Mouse (Mus musculus): ENCODE results near the gene Rnf169. TPM values are rescaled to one million over a fixed set of nuclear protein-coding genes. Genes with fewer than 3 reads are reported as not detected.

The Rnf169 gene
- polyA plus RNA-seq, 1 experiment from 2014 or later: 7.2 TPM

DNA sequence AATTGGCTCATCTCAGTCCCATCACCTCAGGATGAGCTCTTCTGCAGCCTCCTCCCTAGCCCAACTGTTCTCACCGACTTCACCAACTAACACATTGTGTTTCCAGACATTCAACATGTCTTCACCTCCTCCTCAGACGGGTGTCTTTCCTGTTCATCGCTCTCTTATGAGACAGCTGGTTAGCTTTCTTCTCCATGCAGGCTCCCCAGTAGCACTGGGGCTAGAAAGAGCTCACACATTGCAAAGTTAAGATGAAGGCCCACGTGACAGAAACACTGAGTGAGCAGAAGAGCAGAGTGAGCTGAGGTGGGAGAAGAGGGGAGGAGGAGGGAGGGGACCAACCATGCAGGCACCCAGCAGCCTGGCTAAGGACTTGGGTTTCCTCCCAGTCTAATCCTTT, 78.0 kb downstream of the Rnf169 start:
- Histone ChIP-seq H3K27ac (no peak overlapping the region), H3K9ac (no peak overlapping the region), H3K36me3 (no peaks in the 10 kb centered on the region), H3K4me2 (replicated peaks) (no peak overlapping the region), H3K4me3 (no peak overlapping the region), H3K4me1 (no peaks in the 10 kb centered on the region), H3K27me3 (replicated peaks) (no peaks in the 10 kb centered on the region), H3K9me3 (no peaks in the 10 kb centered on the region)
- 72% methylated on average over 4 of the region's 4 CpGs for WGBS
- no peak for ATAC-seq (ENCODE audit: low FRiP score, low read depth)

DNA sequence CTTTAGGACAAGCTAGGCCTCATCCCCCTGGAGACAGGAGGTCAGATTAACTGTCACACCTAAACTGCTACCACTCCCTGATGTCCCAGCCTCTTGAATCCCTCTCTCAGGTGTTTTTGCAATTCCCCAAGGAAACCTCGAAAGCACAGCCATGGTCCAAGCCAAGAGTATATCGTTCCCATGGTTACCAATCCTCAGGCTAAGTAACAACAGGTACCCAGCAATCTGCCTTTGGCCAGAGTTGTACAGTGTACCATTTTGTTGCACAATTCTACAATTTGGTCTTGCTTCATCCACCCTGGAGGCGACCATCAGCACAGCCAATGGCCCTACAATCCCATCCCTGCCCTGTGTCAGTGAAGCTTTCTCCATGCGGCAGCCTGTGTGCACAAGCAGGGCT, 83.3 kb downstream of the Rnf169 start:
- Histone ChIP-seq H3K4me3 (no peak overlapping the region), H3K9me3 (no peaks in the 10 kb centered on the region), H3K9ac (no peak overlapping the region), H3K27ac (no peak overlapping the region), H3K4me2 (replicated peaks) (no peak overlapping the region), H3K27me3 (replicated peaks) (no peaks in the 10 kb centered on the region), H3K36me3 (no peaks in the 10 kb centered on the region), H3K4me1 (peaks cover 16% of the 10 kb centered on the region)
- ATAC-seq (ENCODE audit: low FRiP score, low read depth): no peak
- WGBS: 82% methylated on average over 4 of the region's 4 CpGs

DNA sequence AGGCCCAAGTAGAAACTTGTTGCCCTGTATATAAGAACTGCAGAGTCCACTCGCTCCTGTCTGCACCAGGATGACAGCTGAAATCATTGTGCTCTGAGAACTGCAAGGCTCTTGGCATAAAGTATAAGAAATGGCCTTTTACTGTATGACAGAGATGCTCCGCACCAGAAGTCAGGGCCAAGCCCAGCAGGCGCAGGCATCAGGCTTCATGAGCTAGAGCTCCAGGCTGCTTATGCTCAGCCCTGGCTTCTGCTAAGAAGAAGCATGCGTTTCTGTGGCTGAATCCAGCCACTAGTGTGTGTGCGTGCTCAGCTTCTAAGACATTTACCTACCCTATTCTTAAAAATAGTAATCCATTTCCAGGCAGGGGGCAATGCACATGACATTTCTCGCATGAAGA, 85.8 kb downstream of the Rnf169 start:
- WGBS: 87% methylated on average over 6 of the region's 6 CpGs
- no peak overlapping the region for H3K4me3 ChIP-seq
- H3K36me3 ChIP-seq: no peaks in the 10 kb centered on the region
- ATAC-seq (ENCODE audit: low FRiP score, low read depth): no peak
- H3K27me3 ChIP-seq (replicated peaks): no peaks in the 10 kb centered on the region
- no peak overlapping the region for H3K27ac ChIP-seq
- H3K9me3 ChIP-seq: no peaks in the 10 kb centered on the region
- no peak overlapping the region for H3K4me2 ChIP-seq (replicated peaks)
- H3K9ac ChIP-seq: no peak overlapping the region
- peaks cover 18% of the 10 kb centered on the region for H3K4me1 ChIP-seq

DNA sequence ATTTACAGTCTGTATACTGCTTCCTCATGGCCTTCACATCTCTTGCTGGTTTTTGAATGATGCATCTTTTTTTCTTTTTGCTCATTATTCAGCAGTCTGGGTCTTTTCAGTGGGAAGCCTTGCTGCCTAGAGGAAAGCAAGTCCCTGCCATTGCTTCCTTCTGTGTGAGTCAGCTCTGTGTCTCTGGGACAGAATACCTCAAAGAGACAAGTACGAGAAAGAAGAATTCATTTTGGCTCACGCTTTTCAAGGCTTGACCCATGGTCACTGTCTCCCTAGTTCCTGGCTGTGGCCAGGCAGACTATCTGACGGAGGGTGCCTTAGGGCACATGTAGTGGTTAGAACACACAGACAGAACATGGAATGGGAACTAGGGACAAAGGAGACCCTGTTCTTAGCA, 86.3 kb downstream of the Rnf169 start:
- Histone ChIP-seq H3K27me3 (replicated peaks) (no peaks in the 10 kb centered on the region), H3K9ac (no peak overlapping the region), H3K4me1 (peaks cover 20% of the 10 kb centered on the region), H3K4me3 (no peak overlapping the region), H3K27ac (no peak overlapping the region), H3K4me2 (replicated peaks) (no peak overlapping the region), H3K9me3 (no peaks in the 10 kb centered on the region), H3K36me3 (no peaks in the 10 kb centered on the region)
- ATAC-seq (ENCODE audit: low FRiP score, low read depth): no peak
- WGBS: 81% methylated on average over 3 of the region's 3 CpGs

DNA sequence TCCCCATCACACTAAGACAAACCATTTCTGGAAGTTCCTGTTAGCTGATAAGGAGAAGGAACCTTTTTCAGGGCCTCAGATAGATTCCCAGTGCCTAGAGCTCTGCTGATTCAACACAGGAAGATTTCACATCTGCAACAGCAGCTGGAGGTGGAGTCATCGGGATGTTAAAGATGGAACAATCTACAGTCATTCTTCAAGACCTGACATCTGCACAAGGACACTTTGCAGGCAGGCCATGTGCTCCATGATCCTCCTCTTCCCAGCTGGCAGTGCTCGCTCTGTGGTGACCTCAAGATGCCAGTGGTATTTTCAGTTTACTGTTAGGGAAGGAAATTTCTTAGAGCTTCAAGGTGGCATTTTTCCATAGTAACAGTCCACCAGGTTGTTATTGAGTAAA, 87.9 kb downstream of the Rnf169 start:
- H3K9ac ChIP-seq: no peak overlapping the region
- H3K4me2 ChIP-seq (replicated peaks): no peak overlapping the region
- WGBS: 89% methylated on average over 2 of the region's 2 CpGs
- no peak overlapping the region for H3K4me3 ChIP-seq
- H3K4me1 ChIP-seq: peaks cover 20% of the 10 kb centered on the region
- no peaks in the 10 kb centered on the region for H3K9me3 ChIP-seq
- no peak overlapping the region for H3K27ac ChIP-seq
- no peaks in the 10 kb centered on the region for H3K27me3 ChIP-seq (replicated peaks)
- no peaks in the 10 kb centered on the region for H3K36me3 ChIP-seq
- no peak for ATAC-seq (ENCODE audit: low FRiP score, low read depth)

DNA sequence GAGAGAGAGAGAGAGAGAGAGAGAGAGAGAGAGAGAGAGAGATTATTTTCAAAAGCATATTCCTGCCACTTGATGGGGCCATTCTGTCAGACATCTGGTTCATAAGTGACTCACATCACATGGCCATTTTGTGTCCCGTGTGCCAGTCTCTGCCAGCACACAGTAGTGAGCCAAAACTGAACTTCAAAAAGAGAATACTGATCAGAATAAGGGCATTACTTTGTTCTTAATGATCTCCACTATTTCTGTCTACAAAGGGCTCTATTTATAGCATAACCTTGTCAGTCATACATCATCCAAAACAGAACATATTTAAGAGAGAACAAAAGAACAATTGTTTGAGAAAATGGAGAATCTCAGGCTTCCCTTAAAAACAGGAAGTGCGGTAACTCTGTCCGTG, 88.8 kb downstream of the Rnf169 start:
- H3K27ac ChIP-seq: no peak overlapping the region
- no peak overlapping the region for H3K4me2 ChIP-seq (replicated peaks)
- ATAC-seq (ENCODE audit: low FRiP score, low read depth): no peak
- no peak overlapping the region for H3K9ac ChIP-seq
- H3K4me3 ChIP-seq: no peak overlapping the region
- no peaks in the 10 kb centered on the region for H3K27me3 ChIP-seq (replicated peaks)
- H3K9me3 ChIP-seq: no peaks in the 10 kb centered on the region
- peaks cover 20% of the 10 kb centered on the region for H3K4me1 ChIP-seq
- no peaks in the 10 kb centered on the region for H3K36me3 ChIP-seq
- 71% methylated on average over 3 of the region's 3 CpGs for WGBS

DNA sequence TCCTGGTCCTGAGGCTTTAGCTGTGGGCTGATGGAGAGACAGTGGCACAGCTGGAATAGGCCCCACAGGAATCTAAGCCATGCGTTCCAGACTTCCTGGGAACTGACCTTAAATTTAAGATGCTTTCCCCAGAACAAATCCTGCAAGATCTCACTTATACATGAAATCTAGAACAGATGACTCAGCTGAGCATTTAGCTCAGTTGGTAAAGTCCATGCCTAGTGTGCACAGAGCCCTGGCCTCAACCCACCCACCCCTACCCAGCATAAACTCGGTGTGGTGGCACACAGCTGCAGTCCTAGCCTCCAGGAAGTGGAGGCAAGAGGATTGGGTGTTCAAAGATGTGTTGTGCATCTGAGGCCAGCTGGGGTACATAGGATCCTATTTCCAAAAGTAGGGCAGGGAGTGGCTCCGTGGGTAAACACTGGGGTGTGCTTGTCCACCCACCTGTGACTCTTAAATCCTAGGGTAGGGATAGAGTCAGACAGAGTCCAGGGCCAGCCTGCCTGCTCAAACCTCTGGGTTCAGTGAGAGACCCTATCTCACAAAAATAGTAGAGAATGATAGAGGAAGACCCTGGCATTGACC, 90.0 kb downstream of the Rnf169 start:
- WGBS: 72% methylated on average over 3 of the region's 3 CpGs
- Histone ChIP-seq H3K4me1 (peaks cover 20% of the 10 kb centered on the region), H3K9me3 (no peaks in the 10 kb centered on the region), H3K27ac (no peak overlapping the region), H3K4me3 (no peak overlapping the region), H3K9ac (no peak overlapping the region), H3K4me2 (replicated peaks) (no peak overlapping the region), H3K27me3 (replicated peaks) (no peaks in the 10 kb centered on the region), H3K36me3 (no peaks in the 10 kb centered on the region)
- ATAC-seq (ENCODE audit: low FRiP score, low read depth): no peak

DNA sequence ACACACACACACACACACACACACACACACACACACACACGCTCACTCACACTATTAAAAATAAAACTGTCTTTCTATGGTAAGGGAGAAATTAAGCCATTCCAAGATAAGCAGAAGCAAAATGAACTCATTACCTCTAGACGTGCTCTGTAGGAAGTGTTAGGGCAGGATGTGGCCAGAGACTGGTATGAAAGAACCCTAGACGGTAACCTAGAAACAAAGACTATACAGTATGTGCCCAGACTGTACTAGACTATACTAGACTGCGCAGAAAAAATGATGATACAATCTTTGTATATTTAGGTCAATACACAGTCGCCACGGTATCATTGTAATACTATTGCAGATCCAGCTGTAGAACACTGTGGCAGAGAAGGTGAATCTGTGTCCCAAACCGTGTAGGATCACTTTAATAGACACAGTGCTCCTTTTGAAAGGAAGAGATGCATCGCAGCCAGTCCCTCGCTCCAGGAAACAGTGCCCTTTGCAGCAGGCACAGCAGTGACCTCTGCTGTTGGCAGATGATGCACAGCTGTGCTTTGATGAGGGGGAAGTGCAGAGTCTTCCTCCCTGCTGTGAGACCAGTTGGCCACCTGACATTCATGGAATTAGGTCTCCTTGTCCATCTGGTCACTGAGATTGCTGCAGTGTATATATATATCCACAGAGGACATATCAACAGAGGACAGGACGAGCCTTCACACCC, 90.9 kb downstream of the Rnf169 start:
- no peaks in the 10 kb centered on the region for H3K36me3 ChIP-seq
- H3K27me3 ChIP-seq (replicated peaks): no peaks in the 10 kb centered on the region
- H3K4me3 ChIP-seq: no peak overlapping the region
- WGBS: 48% methylated on average over 10 of the region's 10 CpGs
- H3K4me2 ChIP-seq (replicated peaks): no peak overlapping the region
- ATAC-seq (ENCODE audit: low FRiP score, low read depth): no peak
- no peak overlapping the region for H3K9ac ChIP-seq
- H3K27ac ChIP-seq: no peak overlapping the region
- H3K9me3 ChIP-seq: no peaks in the 10 kb centered on the region
- peaks cover 13% of the 10 kb centered on the region; the same call in 1 of the 2 replicates for H3K4me1 ChIP-seq

DNA sequence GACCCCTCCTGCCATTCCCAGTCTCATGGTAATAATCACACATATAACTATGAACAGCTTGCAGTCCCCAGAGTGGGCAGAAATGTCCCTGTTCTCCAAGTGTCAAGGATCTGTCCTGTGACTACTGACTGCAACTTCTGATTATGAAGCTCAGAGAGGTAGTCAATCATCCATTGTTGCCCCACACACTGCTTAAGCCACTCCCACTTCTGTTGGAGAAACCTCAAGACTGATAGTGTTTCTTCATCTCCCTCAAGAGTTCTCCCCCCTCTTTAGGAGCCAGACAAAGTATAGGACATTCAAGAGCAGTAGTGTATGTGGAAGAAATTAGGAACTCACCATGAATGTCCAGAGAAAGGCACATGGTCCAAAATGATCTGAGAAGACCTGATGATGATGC, 92.5 kb downstream of the Rnf169 start:
- Histone ChIP-seq H3K27me3 (replicated peaks) (no peaks in the 10 kb centered on the region), H3K4me2 (replicated peaks) (no peak overlapping the region)

DNA sequence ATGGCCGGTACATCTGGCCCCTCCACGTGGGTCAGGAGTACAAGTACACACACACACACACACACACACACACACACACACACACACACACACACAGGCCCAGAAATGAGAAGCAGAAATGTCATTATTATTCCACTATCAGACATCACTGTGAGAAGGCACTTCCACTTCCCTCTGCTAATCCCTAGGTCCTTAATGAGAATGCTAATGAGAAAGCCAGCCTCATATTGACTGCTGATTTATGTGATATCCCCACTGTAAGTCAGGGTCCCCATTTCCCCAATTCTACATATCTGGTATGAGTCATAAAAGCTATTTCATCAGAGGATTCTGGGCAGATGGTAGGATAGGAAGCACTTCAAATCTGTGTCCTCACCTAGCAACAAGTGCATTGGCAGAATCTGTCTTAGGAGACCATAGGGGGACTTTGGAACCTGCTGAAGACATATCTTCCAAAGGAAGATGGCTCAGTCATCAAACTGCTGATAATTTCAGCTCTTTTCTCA, 93.0 kb downstream of the Rnf169 start:
- Histone ChIP-seq H3K27ac (no peak overlapping the region), H3K4me3 (no peak overlapping the region), H3K4me2 (replicated peaks) (no peak overlapping the region), H3K9ac (no peak overlapping the region), H3K36me3 (no peaks in the 10 kb centered on the region), H3K4me1 (peaks cover 4% of the 10 kb centered on the region; the same call in 1 of the 2 replicates), H3K27me3 (replicated peaks) (no peaks in the 10 kb centered on the region), H3K9me3 (no peaks in the 10 kb centered on the region)
- 69% methylated on average over 2 of the region's 2 CpGs for WGBS
- ATAC-seq (ENCODE audit: low FRiP score, low read depth): no peak

More for the DNA sequence above, 92.5 kb downstream of the Rnf169 start:
- Histone ChIP-seq H3K9me3 (no peaks in the 10 kb centered on the region), H3K36me3 (no peaks in the 10 kb centered on the region), H3K4me3 (no peak overlapping the region), H3K27ac (no peak overlapping the region), H3K4me1 (peaks cover 4% of the 10 kb centered on the region; the same call in 1 of the 2 replicates), H3K9ac (no peak overlapping the region)
- no peak for ATAC-seq (ENCODE audit: low FRiP score, low read depth)

DNA sequence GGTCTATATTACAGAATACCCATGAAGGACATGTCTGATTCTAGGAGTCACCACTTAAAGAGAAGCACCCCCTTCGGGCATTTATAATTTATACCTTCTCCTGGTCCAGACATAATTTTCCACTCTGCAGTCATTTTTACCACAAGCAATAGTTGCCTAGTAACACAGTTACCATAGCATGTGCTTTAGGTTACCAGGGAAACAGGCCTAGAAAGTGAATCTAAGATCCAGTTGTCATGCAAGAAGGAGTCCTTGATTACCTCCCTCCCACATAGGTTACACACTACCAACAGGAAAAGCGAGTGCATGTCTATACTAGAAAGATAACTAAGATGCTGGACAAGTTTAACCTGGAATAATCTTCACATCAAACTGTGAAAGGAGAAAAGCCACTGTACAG, 102.0 kb downstream of the Rnf169 start:
- Histone ChIP-seq H3K4me1 (no peaks in the 10 kb centered on the region), H3K4me3 (no peak overlapping the region), H3K36me3 (no peaks in the 10 kb centered on the region), H3K4me2 (replicated peaks) (no peak overlapping the region), H3K27ac (no peak overlapping the region), H3K9me3 (no peaks in the 10 kb centered on the region), H3K27me3 (replicated peaks) (no peaks in the 10 kb centered on the region), H3K9ac (no peak overlapping the region)
- 63% methylated on average over 2 of the region's 2 CpGs for WGBS
- no peak for ATAC-seq (ENCODE audit: low FRiP score, low read depth)

DNA sequence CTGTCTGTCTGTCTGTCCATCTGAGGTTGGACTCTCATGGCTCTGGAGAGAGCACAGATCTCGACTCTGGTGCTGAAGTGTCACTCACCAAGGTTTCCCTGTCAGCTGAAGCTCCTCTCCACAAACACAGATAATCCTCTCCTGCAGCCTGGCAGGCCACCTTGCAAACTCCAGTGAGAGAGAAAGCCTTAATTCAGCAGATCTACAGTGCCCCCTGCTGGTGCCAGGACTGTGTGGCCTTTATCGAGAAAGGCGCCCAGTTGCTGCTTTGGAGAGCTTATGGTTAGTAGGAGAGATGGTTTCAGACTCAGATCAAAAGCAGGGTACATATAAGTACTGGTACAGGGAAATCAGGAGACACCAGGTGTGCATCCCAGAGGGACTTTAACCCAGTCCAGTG, 103.9 kb downstream of the Rnf169 start:
- H3K27ac ChIP-seq: no peak overlapping the region
- no peaks in the 10 kb centered on the region for H3K27me3 ChIP-seq (replicated peaks)
- no peaks in the 10 kb centered on the region for H3K9me3 ChIP-seq
- no peaks in the 10 kb centered on the region for H3K4me1 ChIP-seq
- no peak overlapping the region for H3K4me3 ChIP-seq
- H3K36me3 ChIP-seq: no peaks in the 10 kb centered on the region
- no peak overlapping the region for H3K4me2 ChIP-seq (replicated peaks)
- H3K9ac ChIP-seq: no peak overlapping the region
- WGBS: 3% methylated on average over 3 of the region's 3 CpGs
- ATAC-seq (ENCODE audit: low FRiP score, low read depth): no peak

DNA sequence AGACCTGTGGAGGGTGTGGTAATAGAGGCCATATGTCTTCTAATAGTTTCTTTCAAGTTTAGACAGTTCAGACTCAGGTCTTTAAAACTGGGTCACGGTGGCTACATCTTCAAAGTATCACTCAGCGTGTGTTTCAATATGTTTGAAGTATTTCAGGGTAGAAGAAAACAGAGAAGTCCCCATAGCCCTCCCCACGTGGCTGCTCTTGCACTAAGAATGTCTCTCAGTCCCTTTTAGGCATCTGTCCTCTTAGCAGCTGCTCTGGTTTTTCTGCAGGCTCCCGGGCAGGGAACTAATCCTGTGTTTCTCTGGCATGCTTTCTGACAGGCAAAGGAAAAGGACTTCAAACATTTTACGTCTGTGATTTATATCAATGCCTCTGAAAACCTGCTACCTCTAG, 104.4 kb downstream of the Rnf169 start:
- Histone ChIP-seq H3K36me3 (no peaks in the 10 kb centered on the region), H3K27ac (no peak overlapping the region), H3K4me1 (no peaks in the 10 kb centered on the region), H3K9me3 (no peaks in the 10 kb centered on the region), H3K4me2 (replicated peaks) (no peak overlapping the region), H3K27me3 (replicated peaks) (no peaks in the 10 kb centered on the region), H3K9ac (no peak overlapping the region), H3K4me3 (no peak overlapping the region)
- 55% methylated on average over 5 of the region's 5 CpGs for WGBS
- ATAC-seq (ENCODE audit: low FRiP score, low read depth): no peak

All from neural tube, embryonic 12.5 days (tissue).